Comparison of ENCODE assay signal across 8 mouse cellular contexts in genomic region chr11:106158930-106159215, GRCm38 (mm10). TPM values are rescaled to one million over a fixed set of nuclear protein-coding genes. Genes with fewer than 3 reads are reported as not detected.
DNase-seq lines count a peak whose midpoint lies in the region; ATAC-seq and TF ChIP-seq lines count a peak whose summit lies in the region.

No protein-coding gene starts in this region.

- H3K9ac ChIP-seq in embryonic facial prominence, embryonic 13.5 days: peak overlapping the region; percentile 98
- H3K9ac ChIP-seq in intestine, embryonic 15.5 days: peak overlapping the region; percentile 89
- H3K9ac ChIP-seq in neural tube, embryonic 12.5 days: peak overlapping the region; percentile 97

- peak overlapping the region; percentile 79 for H3K4me2 ChIP-seq in embryonic facial prominence, embryonic 13.5 days
- peak overlapping the region; percentile 92 for H3K4me2 ChIP-seq in intestine, embryonic 15.5 days (replicated peaks)
- H3K4me2 ChIP-seq in neural tube, embryonic 12.5 days (replicated peaks): peak overlapping the region; percentile 91

- peak overlapping the region; percentile 99 for H3K27ac ChIP-seq in embryonic facial prominence, embryonic 13.5 days
- H3K27ac ChIP-seq in intestine, embryonic 15.5 days: peak overlapping the region; percentile 92; the same call in 1 of the 2 replicates
- 0 out of 2 replicates have a peak overlapping the region, but pooled peaks have one; percentile 98 for H3K27ac ChIP-seq in neural tube, embryonic 12.5 days

- peak overlapping the region; percentile 78 for H3K4me3 ChIP-seq in lung, adult 2 months (replicated peaks; ENCODE audit: extremely low read depth, low read depth, low read length)
- peak overlapping the region; percentile 82 for H3K4me3 ChIP-seq in embryonic facial prominence, embryonic 13.5 days
- peak overlapping the region; percentile 80 for H3K4me3 ChIP-seq in intestine, embryonic 15.5 days (replicated peaks)
- peak overlapping the region; percentile 84 for H3K4me3 ChIP-seq in neural tube, embryonic 12.5 days

- no peak for DNase-seq in lung, adult 2 months
- DNase-seq in lung, postnatal 4 days: no peak
- DNase-seq in gastrocnemius, postnatal 4 days (ENCODE audit: low spot score in 2 of 2): no peak
- no peak for DNase-seq in spleen, adult 12 weeks (ENCODE audit: low spot score)
- DNase-seq in left cerebral cortex, postnatal 36 days (ENCODE audit: low spot score in 2 of 2): no peak

- H3K4me1 ChIP-seq in lung, adult 2 months (ENCODE audit: control insufficient read depth, insufficient read depth, low read length): peaks cover 25% of the 10 kb centered on the region
- H3K4me1 ChIP-seq in embryonic facial prominence, embryonic 13.5 days: peaks cover 54% of the 10 kb centered on the region
- H3K4me1 ChIP-seq in intestine, embryonic 15.5 days (replicated peaks): peaks cover 31% of the 10 kb centered on the region
- peaks cover 33% of the 10 kb centered on the region for H3K4me1 ChIP-seq in neural tube, embryonic 12.5 days

- TF ChIP-seq CTCF in lung, adult 2 months (IDR thresholded peaks at IDR 0.05; ENCODE audit: insufficient read depth, low read length): no peak

- TF ChIP-seq POLR2A in lung, adult 2 months (IDR thresholded peaks at IDR 0.05; ENCODE audit: borderline replicate concordance, extremely low read depth, low read depth, low read length): no peak

- intact Hi-C loops in left cerebral cortex, postnatal 36 days (cut with DNase I): loop anchor here (1.0 to 5.0 kb wide), 2 partner anchors 35 to 73 kb away; no protein-coding TSS in a partner anchor

- no peak for ATAC-seq in embryonic facial prominence, embryonic 13.5 days (ENCODE audit: insufficient number of reproducible peaks, insufficient read depth, low FRiP score, low TSS enrichment, low read depth)
- 0 out of 2 replicates have a peak, but pooled peaks have one; percentile 2 for ATAC-seq in intestine, embryonic 15.5 days
- ATAC-seq in neural tube, embryonic 12.5 days (ENCODE audit: low FRiP score, low read depth): peak; percentile 3; the same call in 1 of the 2 replicates

- WGBS in lung, adult 2 months: 25% methylated on average over 9 of the region's 9 CpGs
- 24% methylated on average over 9 of the region's 9 CpGs for WGBS in embryonic facial prominence, embryonic 13.5 days
- 28% methylated on average over 9 of the region's 9 CpGs for WGBS in intestine, embryonic 15.5 days
- 44% methylated on average over 9 of the region's 9 CpGs for WGBS in neural tube, embryonic 12.5 days

- no peaks in the 10 kb centered on the region for H3K27me3 ChIP-seq in embryonic facial prominence, embryonic 13.5 days
- H3K27me3 ChIP-seq in intestine, embryonic 15.5 days (replicated peaks): no peaks in the 10 kb centered on the region
- no peaks in the 10 kb centered on the region for H3K27me3 ChIP-seq in neural tube, embryonic 12.5 days (replicated peaks)

- peaks cover 54% of the 10 kb centered on the region for H3K36me3 ChIP-seq in embryonic facial prominence, embryonic 13.5 days
- H3K36me3 ChIP-seq in intestine, embryonic 15.5 days: peaks cover 18% of the 10 kb centered on the region
- peaks cover 54% of the 10 kb centered on the region for H3K36me3 ChIP-seq in neural tube, embryonic 12.5 days

- no peaks in the 10 kb centered on the region for H3K9me3 ChIP-seq in embryonic facial prominence, embryonic 13.5 days
- no peaks in the 10 kb centered on the region for H3K9me3 ChIP-seq in intestine, embryonic 15.5 days
- no peaks in the 10 kb centered on the region for H3K9me3 ChIP-seq in neural tube, embryonic 12.5 days

RNA-seq across cellular contexts. Expression of gene Gm10840, which starts 1.8 kb away (rescaled TPM):
- not detected in 2 replicates for polyA plus RNA-seq in lung, adult 2 months (2012; rRNA removed)
- polyA plus RNA-seq in embryonic facial prominence, embryonic 13.5 days (2015; fragmentation: Nextera tagmentation; extraction: Ambion mirVana): not detected in 2 replicates
- not detected in 2 replicates for polyA plus RNA-seq in intestine, embryonic 15.5 days (2015; fragmentation: Nextera tagmentation; extraction: Ambion mirVana)
- not detected in 2 replicates for polyA plus RNA-seq in neural tube, embryonic 12.5 days (2016; fragmentation: Nextera tagmentation; extraction: Ambion mirVana)
- not detected for total RNA-seq in gastrocnemius, postnatal 4 days (2021)
- not detected for total RNA-seq in left cerebral cortex, postnatal 36 days (2021)

RNA-seq across cellular contexts. Expression of gene Limd2, which starts 1.8 kb away (rescaled TPM):
- polyA plus RNA-seq in lung, adult 2 months (2012; rRNA removed): 72.7 and 114 TPM in 2 replicates
- polyA plus RNA-seq in embryonic facial prominence, embryonic 13.5 days (2015; fragmentation: Nextera tagmentation; extraction: Ambion mirVana): 367 and 452 TPM in 2 replicates
- 94.0 and 108 TPM in 2 replicates for polyA plus RNA-seq in intestine, embryonic 15.5 days (2015; fragmentation: Nextera tagmentation; extraction: Ambion mirVana)
- polyA plus RNA-seq in neural tube, embryonic 12.5 days (2016; fragmentation: Nextera tagmentation; extraction: Ambion mirVana): 277 and 281 TPM in 2 replicates
- total RNA-seq in gastrocnemius, postnatal 4 days (2021): 10 to 100 TPM; 35.8 to 40.7 TPM
- total RNA-seq in left cerebral cortex, postnatal 36 days (2021): 100 to 1,000 TPM in 1 of 2 experiments, 10 to 100 TPM in 1; 98.5 to 104 TPM

RNA-seq across cellular contexts. Expression of gene Strada, which starts 43.1 kb away (rescaled TPM):
- 24.5 and 33.3 TPM in 2 replicates for polyA plus RNA-seq in lung, adult 2 months (2012; rRNA removed)
- 34.8 and 35.8 TPM in 2 replicates for polyA plus RNA-seq in embryonic facial prominence, embryonic 13.5 days (2015; fragmentation: Nextera tagmentation; extraction: Ambion mirVana)
- 14.0 and 14.9 TPM in 2 replicates for polyA plus RNA-seq in intestine, embryonic 15.5 days (2015; fragmentation: Nextera tagmentation; extraction: Ambion mirVana)
- 37.1 and 38.3 TPM in 2 replicates for polyA plus RNA-seq in neural tube, embryonic 12.5 days (2016; fragmentation: Nextera tagmentation; extraction: Ambion mirVana)
- 10 to 100 TPM; 26.4 to 32.3 TPM for total RNA-seq in gastrocnemius, postnatal 4 days (2021)
- total RNA-seq in left cerebral cortex, postnatal 36 days (2021): 10 to 100 TPM; 26.6 to 31.2 TPM

RNA-seq across cellular contexts. Expression of gene Ccdc47, which starts 57.3 kb away (rescaled TPM):
- 12.8 and 21.5 TPM in 2 replicates for polyA plus RNA-seq in lung, adult 2 months (2012; rRNA removed)
- polyA plus RNA-seq in embryonic facial prominence, embryonic 13.5 days (2015; fragmentation: Nextera tagmentation; extraction: Ambion mirVana): 81.4 and 93.3 TPM in 2 replicates
- 88.6 and 91.5 TPM in 2 replicates for polyA plus RNA-seq in intestine, embryonic 15.5 days (2015; fragmentation: Nextera tagmentation; extraction: Ambion mirVana)
- polyA plus RNA-seq in neural tube, embryonic 12.5 days (2016; fragmentation: Nextera tagmentation; extraction: Ambion mirVana): 89.5 and 90.2 TPM in 2 replicates
- 10 to 100 TPM; 72.7 to 74.6 TPM for total RNA-seq in gastrocnemius, postnatal 4 days (2021)
- total RNA-seq in left cerebral cortex, postnatal 36 days (2021): 10 to 100 TPM; 79.5 to 86.6 TPM

RNA-seq across cellular contexts. Expression of gene Ddx42, which starts 57.9 kb away (rescaled TPM):
- polyA plus RNA-seq in lung, adult 2 months (2012; rRNA removed): 8.8 and 13.3 TPM in 2 replicates
- 81.2 and 90.4 TPM in 2 replicates for polyA plus RNA-seq in embryonic facial prominence, embryonic 13.5 days (2015; fragmentation: Nextera tagmentation; extraction: Ambion mirVana)
- polyA plus RNA-seq in intestine, embryonic 15.5 days (2015; fragmentation: Nextera tagmentation; extraction: Ambion mirVana): 58.1 and 62.9 TPM in 2 replicates
- polyA plus RNA-seq in neural tube, embryonic 12.5 days (2016; fragmentation: Nextera tagmentation; extraction: Ambion mirVana): 108 and 113 TPM in 2 replicates
- 10 to 100 TPM; 46.1 to 47.3 TPM for total RNA-seq in gastrocnemius, postnatal 4 days (2021)
- 10 to 100 TPM; 63.0 to 68.0 TPM for total RNA-seq in left cerebral cortex, postnatal 36 days (2021)
